Mouse (Mus musculus) stomach, postnatal 0 days (tissue): Measurements from ENCODE around the gene Aldh3b2. TPM values are rescaled to one million over a fixed set of nuclear protein-coding genes. Genes with fewer than 3 reads are reported as not detected.
A peak's percentile ranks its signal among the peaks of the same experiment; 100 is the strongest.
"Not testable (repeated sequence)": the region's sequence is repeated elsewhere in the genome, so short reads cannot be mapped to it uniquely, and the experiment has no call there.

Experiments
- ATAC-seq: fragments of 200-750 bp; cut with Nextera tagmentation; 2 replicates; pipeline ENCODE4 v1.8.0; 2017; ENCODE audit not compliant: low FRiP score, low TSS enrichment
- DNase-seq: peaks from one replicate; pipeline ENCODE4 v3.0.0-alpha.2; 2016; ENCODE audit warnings: low spot score
- H3K27ac ChIP-seq: fragments of 300-500 bp; sonication (generic); replicated peaks from 2 replicates; pipeline ENCODE4 v1.5.1; 2014; ENCODE audit warnings: mild to moderate bottlenecking, control low read depth
- H3K27me3 ChIP-seq: fragments of 300-500 bp; sonication (generic); 2 replicates; pipeline ENCODE4 v1.6.1; 2014; ENCODE audit warnings: low read length; ENCODE audit not compliant: control insufficient read depth, insufficient read depth
- H3K36me3 ChIP-seq: fragments of 300-500 bp; sonication (generic); 2 replicates; pipeline ENCODE4 v1.6.1; 2014; ENCODE audit warnings: low read length, mixed read lengths; ENCODE audit not compliant: control insufficient read depth, insufficient read depth
- H3K4me1 ChIP-seq: fragments of 300-500 bp; sonication (generic); replicated peaks from 2 replicates; pipeline ENCODE4 v1.6.1; 2014; ENCODE audit warnings: antibody characterized with exemption; ENCODE audit not compliant: control insufficient read depth, insufficient read depth
- H3K4me2 ChIP-seq: fragments of 300-500 bp; sonication (generic); replicated peaks from 2 replicates; pipeline ENCODE4 v1.6.1; 2014; ENCODE audit warnings: low read depth, mild to moderate bottlenecking, control low read depth, moderate library complexity
- H3K4me3 ChIP-seq: fragments of 300-500 bp; sonication (generic); 2 replicates; pipeline ENCODE4 v1.5.1; 2014; ENCODE audit warnings: low read depth, low read length, control low read depth
- H3K9ac ChIP-seq: fragments of 300-500 bp; sonication (generic); 2 replicates; pipeline ENCODE4 v1.6.1; 2014; ENCODE audit warnings: mild to moderate bottlenecking, low read length, control low read depth, mixed read lengths
- H3K9me3 ChIP-seq: fragments of 300-500 bp; sonication (generic); 2 replicates; pipeline ENCODE4 v1.6.1; 2016; ENCODE audit warnings: low read length; ENCODE audit not compliant: control insufficient read depth
- CTCF ChIP-seq: IDR thresholded peaks from 2 replicates; pipeline ENCODE4 v1.5.1; 2016; ENCODE audit warnings: antibody characterized with exemption, low read depth, mild to moderate bottlenecking, moderate library complexity
- EP300 ChIP-seq: optimal IDR thresholded peaks from 2 replicates; pipeline ENCODE3; 2016; ENCODE audit warnings: antibody characterized with exemption
- WGBS: fragments of 180-500 bp; shearing (Covaris S2); extraction: QIAGEN DNeasy Blood & Tissue Kit; methylation state at CpG from one replicate; pipeline ENCODE4 v1.1.7; 2014; 5-methylcytosine and 5-hydroxymethylcytosine counted together
- polyA plus RNA-seq: library from polyadenylated mRNA; unstranded; fragments of >200 nt; fragmentation: Nextera tagmentation; extraction: Ambion mirVana; gene quantifications from 2 replicates; pipeline ENCODE4 v1.2.1, GENCODE M21; 2015

Aldh3b2 gene
- polyA plus RNA-seq, 1 experiment from 2014 or later, result 75.8 TPM

GRCm38 (mm10) chr19:3951461-3951860, 20.7 kb upstream of the Aldh3b2 start:
- Histone ChIP-seq H3K27me3 (no peaks in the 10 kb centered on the region), H3K4me2 (no peak overlapping the region), H3K4me3 (no peak overlapping the region), H3K36me3 (no peaks in the 10 kb centered on the region), H3K9me3 (no peaks in the 10 kb centered on the region), H3K9ac (no peak overlapping the region), H3K4me1 (no peaks in the 10 kb centered on the region), H3K27ac (no peak overlapping the region)
- ATAC-seq (no peak), DNase-seq (no peak)
- TF ChIP-seq EP300 (no peak), CTCF (no peak)

- no peak for ATAC-seq
- whole genome bisulfite sequencing, result 16% methylated on average over 1 of the region's 1 CpGs
Observed at GRCm38 (mm10) chr19:3952099-3952498, 20.0 kb upstream of the Aldh3b2 start.

GRCm38 (mm10) chr19:3955033-3955432, 17.1 kb upstream of the Aldh3b2 start:
- Histone ChIP-seq H3K4me3 (no peak overlapping the region), H3K4me1 (no peaks in the 10 kb centered on the region), H3K27ac (no peak overlapping the region), H3K27me3 (no peaks in the 10 kb centered on the region), H3K9me3 (no peaks in the 10 kb centered on the region), H3K9ac (no peak overlapping the region), H3K4me2 (no peak overlapping the region), H3K36me3 (no peaks in the 10 kb centered on the region)
- TF ChIP-seq CTCF, result no peak
- no peak for TF ChIP-seq EP300
- WGBS, result 54% methylated on average over 3 of the region's 3 CpGs
- ATAC-seq (no peak), DNase-seq (no peak)

More at GRCm38 (mm10) chr19:3952099-3952498, 20.0 kb upstream of the Aldh3b2 start:
- TF ChIP-seq CTCF (no peak), EP300 (no peak)
- Histone ChIP-seq H3K4me2 (no peak overlapping the region), H3K4me3 (no peak overlapping the region), H3K9ac (no peak overlapping the region), H3K27me3 (no peaks in the 10 kb centered on the region), H3K4me1 (no peaks in the 10 kb centered on the region), H3K36me3 (no peaks in the 10 kb centered on the region), H3K9me3 (no peaks in the 10 kb centered on the region), H3K27ac (no peak overlapping the region)
- DNase-seq, result no peak

GRCm38 (mm10) chr19:3955804-3956203, 16.3 kb upstream of the Aldh3b2 start:
- TF ChIP-seq CTCF (no peak), EP300 (no peak)
- H3K4me1 ChIP-seq, result no peaks in the 10 kb centered on the region
- H3K9ac ChIP-seq, result no peak overlapping the region
- H3K36me3 ChIP-seq, result no peaks in the 10 kb centered on the region
- no peak overlapping the region for H3K4me2 ChIP-seq
- no peak overlapping the region for H3K27ac ChIP-seq
- ATAC-seq, result 0 out of 2 replicates have a peak, but pooled peaks have one; percentile 25
- WGBS, result 37% methylated on average over 4 of the region's 4 CpGs
- no peaks in the 10 kb centered on the region for H3K9me3 ChIP-seq
- no peaks in the 10 kb centered on the region for H3K27me3 ChIP-seq
- DNase-seq, result no peak
- no peak overlapping the region for H3K4me3 ChIP-seq

- not testable (repeated sequence) for H3K4me2 ChIP-seq, ATAC-seq, H3K4me3 ChIP-seq, H3K27ac ChIP-seq, H3K9me3 ChIP-seq, H3K36me3 ChIP-seq, H3K9ac ChIP-seq, H3K4me1 ChIP-seq, DNase-seq, H3K27me3 ChIP-seq
- WGBS, result 78% methylated on average over 5 of the region's 5 CpGs
Observed at GRCm38 (mm10) chr19:3957296-3958036, 14.7 kb upstream of the Aldh3b2 start.

GRCm38 (mm10) chr19:3958470-3958869, 13.7 kb upstream of the Aldh3b2 start, which contains the start of gene Aldh3b3:
Aldh3b3 (plus strand) TSS chr19:3958645.
- no peak within 1 kb of the TSS for H3K4me3 ChIP-seq
- WGBS, result 58% methylated on average over 4 of the region's 4 CpGs
- no peak for TF ChIP-seq EP300
- no peak for TF ChIP-seq CTCF
- no peak within 1 kb of the TSS for H3K27ac ChIP-seq
- H3K4me2 ChIP-seq, result no peak within 1 kb of the TSS
- H3K4me1 ChIP-seq, result no peaks in the 10 kb centered on the region
- H3K9me3 ChIP-seq, result no peaks in the 10 kb centered on the region
- no peaks in the 10 kb centered on the region for H3K36me3 ChIP-seq
- H3K9ac ChIP-seq, result no peak within 1 kb of the TSS
- no peaks in the 10 kb centered on the region for H3K27me3 ChIP-seq
- ATAC-seq (no peak), DNase-seq (no peak)
